Mouse (Mus musculus) lung, postnatal 0 days (tissue): ENCODE data around the gene Ncf2. TPM values are rescaled to one million over a fixed set of nuclear protein-coding genes. Genes with fewer than 3 reads are reported as not detected.
A peak's percentile ranks its signal among the peaks of the same experiment; 100 is the strongest.

Source experiments
- ATAC-seq: fragments of 200-750 bp; cut with Nextera tagmentation; 2 replicates; pipeline ENCODE4 v1.8.0; 2017; ENCODE audit warnings: moderate library complexity
- DNase-seq: peaks from one replicate; pipeline ENCODE4 v3.0.0-alpha.2; 2016; ENCODE audit warnings: low spot score
- H3K27ac ChIP-seq: fragments of 300-500 bp; sonication (generic); 2 replicates; pipeline ENCODE4 v1.5.1; 2014; ENCODE audit warnings: antibody characterized with exemption, mild to moderate bottlenecking, low read length, mixed read lengths
- H3K27me3 ChIP-seq: fragments of 300-500 bp; sonication (generic); replicated peaks from 2 replicates; pipeline ENCODE4 v1.6.1; 2014; ENCODE audit warnings: low read length, mixed read lengths; ENCODE audit not compliant: insufficient read depth
- H3K36me3 ChIP-seq: fragments of 300-500 bp; sonication (generic); 2 replicates; pipeline ENCODE4 v1.6.1; 2014; ENCODE audit warnings: low read length, mixed read lengths; ENCODE audit not compliant: insufficient read depth
- H3K4me1 ChIP-seq: fragments of 300-500 bp; sonication (generic); 2 replicates; pipeline ENCODE4 v1.6.1; 2014; ENCODE audit warnings: antibody characterized with exemption, low read depth, low read length, mixed read lengths; ENCODE audit not compliant: insufficient read depth
- H3K4me2 ChIP-seq: fragments of 300-500 bp; sonication (generic); replicated peaks from 2 replicates; pipeline ENCODE4 v1.6.1; 2014; ENCODE audit warnings: low read depth, mild to moderate bottlenecking, low read length, moderate library complexity, mixed read lengths
- H3K4me3 ChIP-seq: fragments of 300-500 bp; sonication (generic); 2 replicates; pipeline ENCODE4 v1.5.1; 2014; ENCODE audit warnings: low read depth, low read length
- H3K9ac ChIP-seq: fragments of 300-500 bp; sonication (generic); replicated peaks from 2 replicates; pipeline ENCODE4 v1.6.1; 2014; ENCODE audit warnings: low read depth, mild to moderate bottlenecking
- H3K9me3 ChIP-seq: fragments of 300-500 bp; sonication (generic); 2 replicates; pipeline ENCODE4 v1.6.1; 2016; ENCODE audit warnings: low read length, mixed read lengths
- CTCF ChIP-seq: IDR thresholded peaks from 2 replicates; pipeline ENCODE4 v1.5.1; 2016; ENCODE audit warnings: antibody characterized with exemption, mild to moderate bottlenecking
- EP300 ChIP-seq: IDR thresholded peaks from 2 replicates; pipeline ENCODE4 v1.6.1; 2016; ENCODE audit warnings: antibody characterized with exemption, mild to moderate bottlenecking, control low read depth
- WGBS: fragments of 180-500 bp; shearing (Covaris S2); extraction: QIAGEN DNeasy Blood & Tissue Kit; methylation state at CpG from one replicate; pipeline ENCODE4 v1.1.7; 2014; 5-methylcytosine and 5-hydroxymethylcytosine counted together
- polyA plus RNA-seq: library from polyadenylated mRNA; unstranded; fragments of >200 nt; fragmentation: Nextera tagmentation; extraction: Ambion mirVana; gene quantifications from 2 replicates; pipeline ENCODE4 v1.2.1, GENCODE M21; 2015

Gene Ncf2
- polyA plus RNA-seq, 1 experiment from 2014 or later = 12.0 TPM

GRCm38 (mm10) chr1:152807619-152808391 is 7.8 kb downstream of the Ncf2 start:
- Histone ChIP-seq H3K27ac (peak overlapping the region; percentile 35), H3K4me1 (no peaks in the 10 kb centered on the region), H3K4me2 (no peak overlapping the region; the same call in 1 of the 2 replicates), H3K9me3 (no peaks in the 10 kb centered on the region), H3K27me3 (no peaks in the 10 kb centered on the region), H3K9ac (no peak overlapping the region), H3K36me3 (no peaks in the 10 kb centered on the region), H3K4me3 (no peak overlapping the region)
- TF ChIP-seq EP300 (no peak), CTCF (no peak)
- ATAC-seq = peak; percentile 54
- 70% methylated on average over 18 of the region's 18 CpGs for WGBS
- DNase-seq = peak; percentile 41

DNA sequence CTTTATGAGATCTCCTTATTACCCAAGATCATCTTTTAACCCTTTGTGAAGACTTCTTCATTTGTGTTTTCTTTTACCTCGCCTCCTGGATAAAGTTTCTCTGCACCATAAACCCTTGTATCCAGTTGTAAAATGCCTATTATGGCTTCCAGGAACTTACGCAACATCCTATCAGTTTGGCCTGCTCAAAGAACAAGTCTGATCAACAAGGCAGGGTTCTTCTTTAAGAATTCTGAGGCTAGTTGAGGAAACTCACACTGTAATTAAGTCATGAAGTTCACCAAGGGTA is 8.3 kb downstream of the Ncf2 start:
- no peaks in the 10 kb centered on the region for H3K4me1 ChIP-seq
- no peak overlapping the region; the same call in 1 of the 2 replicates for H3K27ac ChIP-seq
- no peaks in the 10 kb centered on the region for H3K27me3 ChIP-seq
- no peaks in the 10 kb centered on the region for H3K9me3 ChIP-seq
- H3K36me3 ChIP-seq = no peaks in the 10 kb centered on the region
- no peak for TF ChIP-seq CTCF
- TF ChIP-seq EP300 = no peak
- no peak overlapping the region; the same call in 1 of the 2 replicates for H3K4me2 ChIP-seq
- no peak for DNase-seq
- no peak for ATAC-seq
- no peak overlapping the region for H3K9ac ChIP-seq
- WGBS = 88% methylated on average over 2 of the region's 2 CpGs
- no peak overlapping the region for H3K4me3 ChIP-seq

GRCm38 (mm10) chr1:152809541-152810252 is 9.7 kb downstream of the Ncf2 start:
- WGBS = 30% methylated on average over 8 of the region's 8 CpGs
- ATAC-seq (peak; percentile 88), DNase-seq (peak; percentile 52)
- no peak overlapping the region for H3K27ac ChIP-seq
- H3K9me3 ChIP-seq = no peaks in the 10 kb centered on the region
- H3K4me1 ChIP-seq = no peaks in the 10 kb centered on the region
- H3K9ac ChIP-seq = no peak overlapping the region
- no peaks in the 10 kb centered on the region for H3K36me3 ChIP-seq
- H3K4me3 ChIP-seq = no peak overlapping the region
- TF ChIP-seq CTCF = no peak
- TF ChIP-seq EP300 = no peak
- H3K4me2 ChIP-seq = no peak overlapping the region
- no peaks in the 10 kb centered on the region for H3K27me3 ChIP-seq

GRCm38 (mm10) chr1:152810533-152811439 is 10.8 kb downstream of the Ncf2 start:
- 74% methylated on average over 13 of the region's 13 CpGs for WGBS
- ATAC-seq (no peak), DNase-seq (peak; percentile 40)
- no peak overlapping the region for H3K27ac ChIP-seq
- H3K9me3 ChIP-seq = no peaks in the 10 kb centered on the region
- H3K4me2 ChIP-seq = no peak overlapping the region
- H3K4me1 ChIP-seq = no peaks in the 10 kb centered on the region
- no peaks in the 10 kb centered on the region for H3K27me3 ChIP-seq
- H3K4me3 ChIP-seq = no peak overlapping the region
- H3K36me3 ChIP-seq = no peaks in the 10 kb centered on the region
- TF ChIP-seq CTCF = no peak
- TF ChIP-seq EP300 = no peak
- H3K9ac ChIP-seq = no peak overlapping the region

DNA sequence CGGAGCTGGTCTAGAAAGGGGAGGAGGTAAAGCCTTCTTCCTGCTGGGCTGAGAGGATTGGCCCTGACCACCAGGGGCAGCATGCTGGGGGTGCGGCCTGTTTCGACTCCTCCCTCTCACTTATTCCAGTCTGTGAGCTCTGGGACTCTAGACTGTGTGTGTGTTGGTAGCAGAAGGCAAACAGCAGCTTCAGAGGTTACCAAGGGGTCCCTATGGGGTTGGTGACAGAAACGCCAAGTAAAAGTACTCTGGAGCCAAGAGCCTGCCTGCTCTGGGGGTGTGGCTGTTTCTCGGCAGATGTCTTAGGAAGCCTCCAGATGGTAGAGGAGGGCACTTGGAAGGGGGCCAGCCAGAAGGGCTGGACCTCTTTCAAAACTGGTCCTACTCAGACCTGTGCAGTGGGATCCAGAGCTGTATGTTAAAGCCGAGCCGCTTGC is 15.3 kb downstream of the Ncf2 start:
- Histone ChIP-seq H3K27me3 (no peaks in the 10 kb centered on the region), H3K4me2 (peak overlapping the region; percentile 33; the same call in 1 of the 2 replicates), H3K36me3 (no peaks in the 10 kb centered on the region), H3K27ac (no peak overlapping the region), H3K4me3 (no peak overlapping the region), H3K4me1 (no peaks in the 10 kb centered on the region), H3K9me3 (no peaks in the 10 kb centered on the region), H3K9ac (no peak overlapping the region)
- WGBS = 26% methylated on average over 6 of the region's 7 CpGs
- peak; percentile 88 for ATAC-seq
- DNase-seq = peak; percentile 72
- peak; percentile 63 for TF ChIP-seq CTCF
- no peak for TF ChIP-seq EP300
